Mouse (Mus musculus) lung, adult 2 months (tissue): ENCODE data around the gene Atat1. TPM values are rescaled to one million over a fixed set of nuclear protein-coding genes. Genes with fewer than 3 reads are reported as not detected.

Experiments
- DNase-seq: peaks from one replicate; pipeline ENCODE4 v3.0.0; 2022
- H3K4me1 ChIP-seq: fragments of 200-500 bp; 2 replicates; pipeline ENCODE4 v1.6.1; 2011; ENCODE audit warnings: low read length; ENCODE audit not compliant: control insufficient read depth, insufficient read depth
- H3K4me3 ChIP-seq: fragments of 200-500 bp; replicated peaks from 2 replicates; pipeline ENCODE3; 2011; ENCODE audit warnings: low read depth, mild to moderate bottlenecking, control low read depth, low read length; ENCODE audit errors: extremely low read depth
- CTCF ChIP-seq: fragments of 200-500 bp; IDR thresholded peaks from 2 replicates; pipeline ENCODE4 v1.5.1; 2011; ENCODE audit warnings: mild to moderate bottlenecking, low read length, control low read depth; ENCODE audit not compliant: insufficient read depth
- POLR2A ChIP-seq: fragments of 200-500 bp; IDR thresholded peaks from 2 replicates; pipeline ENCODE4 v1.6.1; 2011; ENCODE audit warnings: low read depth, mild to moderate bottlenecking, control low read depth, low read length, borderline replicate concordance; ENCODE audit errors: extremely low read depth
- WGBS: fragments of 180-500 bp; shearing (Covaris S2); methylation state at CpG from one replicate; pipeline ENCODE4 v1.1.7; 2018; 5-methylcytosine and 5-hydroxymethylcytosine counted together
- polyA plus RNA-seq: library from polyadenylated mRNA; depleted of rRNA; stranded (reverse); fragments of >200 nt; gene quantifications from 2 replicates; pipeline ENCODE4 v1.2.3, GENCODE M21; 2012

Gene Atat1
- polyA plus RNA-seq, 1 experiment = 49.4 TPM

DNA sequence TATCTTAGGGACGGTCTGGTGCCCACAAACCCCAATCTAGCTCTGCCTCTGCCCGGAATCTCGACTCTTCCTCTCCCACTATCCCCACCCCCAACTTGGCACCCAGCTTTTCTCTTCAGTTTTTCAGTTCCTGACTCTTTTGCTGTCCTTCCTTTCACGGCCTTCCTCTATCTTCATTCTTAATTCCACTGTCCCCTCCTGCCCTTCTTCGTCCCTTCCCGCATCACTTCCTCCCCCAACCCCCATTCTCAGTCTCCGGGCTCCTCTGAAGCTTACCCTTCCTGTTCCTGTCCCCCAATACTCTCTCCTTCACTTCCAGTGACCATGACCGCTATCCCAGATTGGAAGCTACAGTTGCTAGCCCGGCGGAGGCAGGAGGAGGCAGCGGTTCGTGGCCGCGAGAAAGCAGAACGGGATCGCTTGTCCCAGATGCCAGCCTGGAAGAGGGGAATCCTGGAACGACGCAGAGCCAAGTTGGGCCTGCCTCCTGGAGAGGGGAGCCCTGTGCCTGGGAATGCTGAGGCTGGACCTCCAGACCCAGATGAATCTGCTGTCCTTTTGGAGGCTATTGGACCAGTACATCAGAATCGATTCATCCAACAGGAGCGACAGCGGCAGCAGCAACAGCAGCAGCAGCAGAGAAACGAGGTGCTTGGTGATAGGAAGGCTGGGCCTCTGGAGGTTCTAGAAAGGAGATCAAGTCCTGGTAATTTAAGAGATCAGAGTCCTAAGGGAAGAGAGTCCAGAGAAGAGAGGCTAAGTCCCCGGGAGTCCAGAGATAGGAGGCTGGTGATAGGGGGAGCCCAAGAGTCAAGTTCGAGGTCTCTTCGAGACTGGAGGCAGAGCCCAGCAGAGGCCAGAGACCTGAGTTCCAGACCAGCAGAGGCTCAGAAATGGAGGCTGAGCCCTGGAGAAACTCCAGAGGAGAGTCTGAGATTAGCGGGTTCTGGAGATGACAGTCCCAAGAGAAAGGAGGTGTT lies 42.7 kb downstream of the Atat1 start:
- TF ChIP-seq CTCF = peak; percentile 31; the same call in 1 of the 2 replicates
- TF ChIP-seq POLR2A = no peak
- DNase-seq = peak; percentile 51
- H3K4me3 ChIP-seq = peak overlapping the region; percentile 93
- peaks cover 5% of the 10 kb centered on the region; the same call in 1 of the 2 replicates for H3K4me1 ChIP-seq
- WGBS = 9% methylated on average over 26 of the region's 26 CpGs

DNA sequence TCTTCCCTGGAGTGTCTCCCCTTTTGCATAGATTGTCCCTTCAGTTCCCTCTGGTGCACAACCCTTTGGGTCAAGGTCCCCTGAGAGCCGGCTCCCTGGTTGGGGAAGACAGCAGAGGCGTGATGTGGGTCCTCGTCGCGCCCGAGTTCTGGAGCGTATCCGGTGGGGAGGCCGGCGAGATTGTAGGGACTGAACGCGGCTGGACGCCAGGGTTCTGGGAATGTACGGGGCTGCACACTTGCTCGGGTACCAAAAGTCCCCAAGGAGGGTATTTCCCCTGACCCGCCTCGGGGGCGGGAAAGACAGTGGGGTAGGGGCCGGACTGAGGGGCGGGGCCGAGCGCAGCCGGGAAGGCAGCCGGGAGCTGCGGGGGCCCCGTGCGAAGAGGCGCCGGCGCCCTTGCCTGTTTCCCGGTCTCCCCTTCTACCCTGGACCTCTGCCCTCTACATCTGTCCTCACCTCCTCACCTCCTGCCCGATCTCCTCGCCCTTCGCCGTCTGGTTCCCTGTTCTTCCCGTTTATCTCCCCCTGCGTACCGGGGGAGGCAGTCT lies 43.5 kb downstream of the Atat1 start:
- WGBS = 1% methylated on average over 38 of the region's 38 CpGs
- Histone ChIP-seq H3K4me1 (peaks cover 3% of the 10 kb centered on the region; the same call in 1 of the 2 replicates), H3K4me3 (peak overlapping the region; percentile 93)
- TF ChIP-seq POLR2A (peak; percentile 66; the same call in 1 of the 2 replicates), CTCF (no peak)
- peak; percentile 63 for DNase-seq

GRCm38 (mm10) chr17:35865481-35866280 lies 44.2 kb downstream of the Atat1 start, which contains the start of gene Ppp1r18:
TSS of gene Ppp1r18 (plus strand) at chr17:35865593.
- DNase-seq = peak; percentile 64

DNA sequence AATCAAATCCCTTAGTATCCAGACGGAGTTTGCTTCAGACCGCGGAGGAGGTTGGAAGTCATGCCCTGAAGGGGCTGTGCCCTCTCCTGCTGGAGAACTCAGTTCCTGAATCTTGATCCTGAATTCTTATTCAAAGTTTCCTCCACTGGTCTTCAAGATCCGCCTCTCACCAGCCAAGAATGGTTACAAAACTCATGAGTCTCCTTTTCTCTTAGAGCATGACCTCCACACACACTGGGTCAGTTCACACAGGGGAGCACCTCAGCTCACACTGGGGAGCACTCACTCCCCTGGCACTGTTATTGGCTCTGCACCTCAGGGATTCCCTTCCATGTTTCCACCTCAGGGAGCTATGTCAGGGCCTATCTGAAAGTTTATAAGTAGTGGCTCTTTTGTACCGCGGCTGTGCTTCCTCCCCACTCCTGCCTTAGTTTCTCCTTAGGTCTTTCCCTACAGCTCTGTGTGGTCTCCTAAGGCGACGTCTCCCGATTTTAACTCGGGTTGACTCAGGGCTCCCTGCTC lies 45.0 kb downstream of the Atat1 start:
- Histone ChIP-seq H3K4me3 (peak overlapping the region; percentile 6), H3K4me1 (0 out of 2 replicates have a peak, but pooled peaks cover 3% of the 10 kb centered on the region)
- DNase-seq = no peak
- 32% methylated on average over 10 of the region's 10 CpGs for WGBS
- no peak for TF ChIP-seq CTCF
- no peak for TF ChIP-seq POLR2A

More at GRCm38 (mm10) chr17:35865481-35866280, 44.2 kb downstream of the Atat1 start, which contains the start of gene Ppp1r18:
- TF ChIP-seq POLR2A = peak; percentile 67; the same call in 1 of the 2 replicates
- TF ChIP-seq CTCF = no peak
- Histone ChIP-seq H3K4me1 (peaks cover 3% of the 10 kb centered on the region; the same call in 1 of the 2 replicates), H3K4me3 (peak within 1 kb of the TSS; percentile 93)
- WGBS = 2% methylated on average over 46 of the region's 48 CpGs

DNA sequence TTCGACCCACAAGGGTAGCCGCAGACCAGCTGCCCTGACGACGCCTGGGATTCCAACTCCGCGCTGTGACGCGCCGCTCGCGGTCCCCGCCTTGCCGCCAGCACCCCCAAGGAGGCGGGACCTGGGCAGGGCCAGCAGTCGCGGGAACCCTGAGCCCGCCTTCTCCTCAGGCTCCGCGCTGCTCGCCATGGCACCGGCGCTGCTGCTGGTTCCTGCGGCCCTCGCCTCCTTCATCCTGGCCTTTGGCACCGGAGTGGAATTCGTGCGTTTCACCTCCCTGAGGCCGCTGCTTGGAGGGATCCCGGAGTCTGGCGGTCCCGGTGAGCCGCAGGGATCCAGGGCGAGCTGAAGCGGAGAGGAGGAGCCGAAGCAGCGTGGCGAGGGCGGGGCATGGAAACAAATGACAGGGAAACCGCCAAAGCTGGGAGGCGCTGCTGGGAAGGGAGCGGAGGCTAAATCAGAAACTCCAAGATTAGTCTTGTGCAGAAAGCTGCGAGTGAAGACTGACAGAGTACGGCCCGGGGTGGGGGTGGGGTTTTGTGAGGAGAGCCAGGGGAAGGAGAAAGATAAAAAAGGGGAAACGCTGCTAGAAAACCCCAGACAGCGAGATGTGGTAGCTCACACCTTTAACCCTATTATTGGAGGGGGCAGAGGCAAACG lies 48.5 kb downstream of the Atat1 start, which contains the start of gene Nrm:
Gene Nrm (plus strand): TSS at position 121 of the 660 bp plus-strand sequence.
- WGBS = 2% methylated on average over 47 of the region's 47 CpGs
- TF ChIP-seq POLR2A = peak; percentile 53; the same call in 1 of the 2 replicates
- TF ChIP-seq CTCF = peak; percentile 15; the same call in 1 of the 2 replicates
- Histone ChIP-seq H3K4me3 (peak within 1 kb of the TSS; percentile 82), H3K4me1 (0 out of 2 replicates have a peak, but pooled peaks cover 3% of the 10 kb centered on the region)
- DNase-seq = peak; percentile 96

DNA sequence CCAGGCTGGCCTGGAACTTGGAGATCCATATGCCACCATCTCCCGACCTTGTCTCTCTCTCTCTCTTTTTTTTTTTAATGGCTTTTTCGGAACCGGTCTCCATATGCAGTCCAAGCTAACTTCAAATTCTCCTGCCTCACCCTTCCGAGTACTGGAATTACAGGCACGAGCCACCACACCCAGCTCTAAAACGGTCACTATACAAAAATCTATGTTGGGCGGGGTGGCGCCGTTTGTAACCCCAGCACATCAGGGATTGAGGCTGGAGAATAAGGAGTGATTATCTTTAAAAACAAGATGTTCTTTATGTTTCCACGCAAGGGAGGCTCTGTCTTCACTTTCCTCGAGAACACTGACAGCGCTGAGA lies 49.1 kb downstream of the Atat1 start:
- H3K4me1 ChIP-seq = 0 out of 2 replicates have a peak, but pooled peaks cover 3% of the 10 kb centered on the region
- DNase-seq = no peak
- 4% methylated on average over 12 of the region's 12 CpGs for WGBS
- TF ChIP-seq CTCF (no peak), POLR2A (no peak)
- H3K4me3 ChIP-seq = peak overlapping the region; percentile 39

- no peak overlapping the region for H3K4me3 ChIP-seq
- DNase-seq = no peak
- 0 out of 2 replicates have a peak, but pooled peaks cover under 1% of the 10 kb centered on the region for H3K4me1 ChIP-seq
- TF ChIP-seq CTCF (no peak), POLR2A (no peak)
- 59% methylated on average over 2 of the region's 2 CpGs for WGBS
These were observed 50.0 kb downstream of the Atat1 start for GRCm38 (mm10) chr17:35859835-35860234.

DNA sequence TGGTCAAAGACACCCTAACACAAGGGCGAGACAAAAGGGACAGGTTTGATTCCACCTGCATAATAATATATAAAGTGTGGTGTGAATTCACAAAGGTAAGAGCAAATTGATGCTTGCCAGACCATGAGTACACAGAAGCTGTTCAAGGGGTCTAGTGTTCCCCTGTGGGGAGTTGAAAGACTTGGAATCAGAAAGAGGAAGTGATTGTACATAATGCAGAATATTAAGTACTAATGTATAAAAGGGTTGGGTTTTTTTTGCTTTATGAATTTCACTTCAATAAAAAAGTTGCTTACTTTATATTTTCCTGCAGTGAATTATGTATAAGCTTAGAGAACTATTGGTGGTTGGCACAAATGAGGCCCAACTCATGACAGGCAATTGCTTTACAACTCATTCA lies 50.5 kb downstream of the Atat1 start:
- Histone ChIP-seq H3K4me1 (no peaks in the 10 kb centered on the region), H3K4me3 (no peak overlapping the region)
- TF ChIP-seq POLR2A (no peak), CTCF (no peak)
- no peak for DNase-seq
- 84% methylated on average over 1 of the region's 1 CpGs for WGBS
